Mouse (Mus musculus): ENCODE results near the gene Naa50. TPM values are rescaled to one million over a fixed set of nuclear protein-coding genes. Genes with fewer than 3 reads are reported as not detected.

The Naa50 gene
- polyA plus RNA-seq, 1 experiment from 2014 or later: 84.2 TPM

DNA sequence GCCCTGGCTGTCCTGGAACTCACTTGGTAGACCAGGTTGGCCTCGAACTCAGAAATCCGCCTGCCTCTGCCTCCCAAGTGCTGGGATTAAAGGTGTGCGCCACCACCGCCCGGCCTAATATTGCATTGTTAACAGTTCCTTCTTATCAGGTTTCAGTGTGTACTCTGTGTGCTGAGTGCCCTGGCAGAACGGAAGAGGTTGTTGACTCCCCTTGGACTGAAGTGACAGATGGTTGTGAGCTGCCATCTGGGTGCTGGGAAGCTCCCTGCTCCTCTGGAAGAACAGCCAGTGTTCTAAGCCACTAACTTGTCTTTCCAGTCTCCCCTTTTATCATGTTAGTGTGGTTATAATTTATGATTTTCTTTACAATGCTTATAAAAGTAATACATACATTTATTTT, 64.7 kb downstream of the Naa50 start:
- DNase-seq (ENCODE audit: low spot score): no peak
- no peak overlapping the region for H3K9ac ChIP-seq (ENCODE audit: low read length)
- H3K4me3 ChIP-seq (ENCODE audit: low read depth, low read length): no peak overlapping the region
- ATAC-seq (ENCODE audit: insufficient read depth, low FRiP score, low TSS enrichment): no peak
- no peak overlapping the region for H3K27ac ChIP-seq (ENCODE audit: low read depth, low read length)
- H3K27me3 ChIP-seq (ENCODE audit: control insufficient read depth, insufficient read depth, low read length): no peaks in the 10 kb centered on the region
- H3K36me3 ChIP-seq (ENCODE audit: control insufficient read depth, insufficient read depth, low read length): peaks cover 2% of the 10 kb centered on the region; the same call in 1 of the 2 replicates
- H3K4me2 ChIP-seq (ENCODE audit: low read depth): no peak overlapping the region
- no peaks in the 10 kb centered on the region for H3K9me3 ChIP-seq (ENCODE audit: control insufficient read depth, low read length)
- 91% methylated on average over 6 of the region's 6 CpGs for WGBS
- no peaks in the 10 kb centered on the region for H3K4me1 ChIP-seq (ENCODE audit: control insufficient read depth, insufficient read depth, low read length)

DNA sequence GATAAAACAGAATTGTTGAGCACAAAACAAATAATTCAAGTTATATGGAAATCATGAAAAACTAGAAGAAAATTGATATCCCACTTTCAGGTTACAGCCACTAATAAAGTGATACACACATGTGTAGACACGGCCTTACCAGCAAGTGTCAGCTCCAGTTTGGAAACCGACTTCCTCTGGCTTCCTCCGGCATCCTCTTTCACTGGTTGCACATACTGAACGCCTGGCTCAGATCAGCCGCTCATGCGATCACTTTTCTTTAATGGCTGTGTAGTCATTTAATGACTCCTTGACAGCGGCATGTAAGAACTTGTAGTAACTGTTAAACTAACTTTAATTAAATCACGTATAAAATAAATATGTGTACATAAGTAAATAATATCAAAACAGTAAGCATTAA, 66.3 kb downstream of the Naa50 start:
- 92% methylated on average over 8 of the region's 8 CpGs for WGBS
- no peaks in the 10 kb centered on the region for H3K9me3 ChIP-seq (ENCODE audit: control insufficient read depth, low read length)
- ATAC-seq (ENCODE audit: insufficient read depth, low FRiP score, low TSS enrichment): no peak
- no peak overlapping the region for H3K4me2 ChIP-seq (ENCODE audit: low read depth)
- no peak overlapping the region for H3K27ac ChIP-seq (ENCODE audit: low read depth, low read length)
- DNase-seq (ENCODE audit: low spot score): no peak
- no peaks in the 10 kb centered on the region for H3K4me1 ChIP-seq (ENCODE audit: control insufficient read depth, insufficient read depth, low read length)
- no peaks in the 10 kb centered on the region for H3K27me3 ChIP-seq (ENCODE audit: control insufficient read depth, insufficient read depth, low read length)
- peaks cover 2% of the 10 kb centered on the region; the same call in 1 of the 2 replicates for H3K36me3 ChIP-seq (ENCODE audit: control insufficient read depth, insufficient read depth, low read length)
- no peak overlapping the region for H3K9ac ChIP-seq (ENCODE audit: low read length)
- no peak overlapping the region for H3K4me3 ChIP-seq (ENCODE audit: low read depth, low read length)

DNA sequence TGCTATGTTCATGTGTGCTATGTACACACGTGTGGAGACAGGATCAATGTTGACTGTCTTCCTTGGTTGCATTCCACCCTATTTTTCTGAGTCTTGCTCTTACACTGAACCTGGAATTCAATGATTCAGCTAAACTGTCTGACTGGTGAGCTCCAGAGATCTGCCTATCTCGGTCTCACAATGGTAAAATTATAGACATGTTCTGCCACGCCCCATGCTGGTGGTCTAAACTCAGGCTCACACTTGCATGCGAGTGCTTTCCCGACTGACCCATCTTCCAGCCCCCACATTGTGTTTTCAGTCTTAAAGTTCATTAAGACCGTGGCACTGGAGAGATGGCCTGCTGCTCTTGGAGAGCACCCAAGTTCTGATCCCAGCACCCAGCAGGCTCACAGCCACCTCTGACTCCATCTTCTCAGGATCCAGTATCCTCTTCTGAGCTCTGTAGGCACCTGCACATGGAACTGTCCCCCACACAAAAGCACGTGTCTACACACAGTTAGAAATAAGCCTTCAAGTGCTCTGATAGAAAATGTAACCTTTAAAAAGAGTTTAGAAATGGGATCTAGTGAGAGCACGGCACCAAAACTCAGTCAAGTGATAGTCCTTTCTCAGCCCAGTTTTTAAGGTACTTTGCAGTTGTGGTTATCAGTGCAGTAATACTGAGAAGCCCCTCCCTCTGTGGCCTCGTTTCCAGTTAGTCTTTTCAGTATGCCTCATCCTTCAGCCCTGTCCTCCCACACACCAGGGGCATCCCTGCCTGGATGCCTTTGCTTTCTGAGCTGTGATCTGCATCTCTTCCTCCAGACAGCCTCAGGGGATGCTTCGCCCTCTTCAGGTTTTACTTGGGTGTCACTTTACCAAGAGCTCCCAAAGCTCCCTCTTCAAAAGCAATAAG, 70.8 kb downstream of the Naa50 start:
- no peak overlapping the region for H3K4me3 ChIP-seq (ENCODE audit: low read depth, low read length)
- no peaks in the 10 kb centered on the region for H3K27me3 ChIP-seq (ENCODE audit: control insufficient read depth, insufficient read depth, low read length)
- ATAC-seq (ENCODE audit: insufficient read depth, low FRiP score, low TSS enrichment) (no peak), DNase-seq (ENCODE audit: low spot score) (no peak)
- H3K4me1 ChIP-seq (ENCODE audit: control insufficient read depth, insufficient read depth, low read length): no peaks in the 10 kb centered on the region
- no peaks in the 10 kb centered on the region for H3K36me3 ChIP-seq (ENCODE audit: control insufficient read depth, insufficient read depth, low read length)
- no peak overlapping the region for H3K9ac ChIP-seq (ENCODE audit: low read length)
- H3K27ac ChIP-seq (ENCODE audit: low read depth, low read length): no peak overlapping the region
- H3K9me3 ChIP-seq (ENCODE audit: control insufficient read depth, low read length): no peaks in the 10 kb centered on the region
- WGBS: 86% methylated on average over 10 of the region's 10 CpGs
- no peak overlapping the region for H3K4me2 ChIP-seq (ENCODE audit: low read depth)

DNA sequence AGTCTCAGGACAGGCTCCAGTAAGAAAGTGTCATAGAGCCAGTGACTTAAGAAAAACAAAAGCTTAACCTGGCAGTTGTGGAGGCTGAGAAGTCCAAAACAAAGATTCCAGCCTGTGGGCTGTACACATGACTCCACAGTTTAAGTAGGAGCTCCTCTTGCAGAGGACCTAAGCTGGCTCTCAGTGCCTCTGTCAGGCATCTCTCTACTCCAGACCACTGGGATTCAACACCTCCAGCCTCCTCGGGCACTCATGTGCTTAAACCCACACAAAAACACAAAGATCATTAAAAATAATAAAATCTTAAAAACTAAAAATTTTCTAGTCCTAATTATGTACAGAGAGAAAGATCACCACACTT, 71.4 kb downstream of the Naa50 start:
- WGBS: 91% methylated on average over 1 of the region's 1 CpGs
- Histone ChIP-seq H3K4me2 (ENCODE audit: low read depth) (no peak overlapping the region), H3K4me3 (ENCODE audit: low read depth, low read length) (no peak overlapping the region), H3K36me3 (ENCODE audit: control insufficient read depth, insufficient read depth, low read length) (no peaks in the 10 kb centered on the region), H3K27me3 (ENCODE audit: control insufficient read depth, insufficient read depth, low read length) (no peaks in the 10 kb centered on the region), H3K9me3 (ENCODE audit: control insufficient read depth, low read length) (no peaks in the 10 kb centered on the region), H3K4me1 (ENCODE audit: control insufficient read depth, insufficient read depth, low read length) (no peaks in the 10 kb centered on the region), H3K9ac (ENCODE audit: low read length) (no peak overlapping the region), H3K27ac (ENCODE audit: low read depth, low read length) (no peak overlapping the region)
- DNase-seq (ENCODE audit: low spot score): no peak
- ATAC-seq (ENCODE audit: insufficient read depth, low FRiP score, low TSS enrichment): no peak

DNA sequence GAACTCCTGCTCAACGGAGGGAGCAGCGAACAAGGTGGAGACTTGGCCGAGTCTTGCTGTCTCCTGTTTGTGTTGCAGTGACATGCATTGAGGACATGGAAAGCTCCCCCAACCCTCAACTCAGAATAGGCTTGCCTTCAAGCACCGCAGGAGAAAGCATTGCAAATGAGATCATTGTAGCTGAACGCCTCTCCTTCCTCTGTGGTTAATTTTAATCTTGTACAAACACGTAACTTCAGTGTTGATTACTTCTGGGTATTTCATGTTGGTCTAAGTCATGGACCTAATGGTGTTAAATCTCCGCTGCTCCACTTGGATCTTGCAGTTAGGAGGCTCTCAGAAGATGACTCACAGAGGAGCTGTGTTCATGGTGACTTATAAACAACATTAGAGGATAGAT, 73.1 kb downstream of the Naa50 start:
- peaks cover 8% of the 10 kb centered on the region for H3K36me3 ChIP-seq (ENCODE audit: control insufficient read depth, insufficient read depth, low read length)
- 94% methylated on average over 7 of the region's 7 CpGs for WGBS
- ATAC-seq (ENCODE audit: insufficient read depth, low FRiP score, low TSS enrichment): no peak

More for the DNA sequence above, 73.1 kb downstream of the Naa50 start:
- no peak overlapping the region for H3K27ac ChIP-seq (ENCODE audit: low read depth, low read length)
- H3K27me3 ChIP-seq (ENCODE audit: control insufficient read depth, insufficient read depth, low read length): no peaks in the 10 kb centered on the region
- no peak overlapping the region for H3K9ac ChIP-seq (ENCODE audit: low read length)
- DNase-seq (ENCODE audit: low spot score): no peak
- no peak overlapping the region for H3K4me2 ChIP-seq (ENCODE audit: low read depth)
- H3K4me1 ChIP-seq (ENCODE audit: control insufficient read depth, insufficient read depth, low read length): no peaks in the 10 kb centered on the region
- no peak overlapping the region for H3K4me3 ChIP-seq (ENCODE audit: low read depth, low read length)
- H3K9me3 ChIP-seq (ENCODE audit: control insufficient read depth, low read length): no peaks in the 10 kb centered on the region

Other genes with a start within 250 kb of the Naa50 start
- 40.3 and 41.5 TPM in 2 replicates for gene Qtrt2, start 213.0 kb upstream of the Naa50 start, polyA plus RNA-seq (2014; fragmentation: Nextera tagmentation; extraction: Ambion mirVana)
- 0.23 and 0.31 TPM in 2 replicates for gene Zdhhc23, start 160.0 kb upstream of the Naa50 start, polyA plus RNA-seq (2014; fragmentation: Nextera tagmentation; extraction: Ambion mirVana)
- gene Gramd1c, start 76.5 kb upstream of the Naa50 start, polyA plus RNA-seq (2014; fragmentation: Nextera tagmentation; extraction: Ambion mirVana): 2.2 and 2.5 TPM in 2 replicates
- 77.4 and 80.8 TPM in 2 replicates for gene Atp6v1a, start 125 bp upstream of the Naa50 start, polyA plus RNA-seq (2014; fragmentation: Nextera tagmentation; extraction: Ambion mirVana)
- gene Usf3, start 33.4 kb downstream of the Naa50 start, polyA plus RNA-seq (2014; fragmentation: Nextera tagmentation; extraction: Ambion mirVana): 4.7 and 5.4 TPM in 2 replicates
- 0.18 and 0.32 TPM in 2 replicates for gene Sidt1, start 193.4 kb downstream of the Naa50 start, polyA plus RNA-seq (2014; fragmentation: Nextera tagmentation; extraction: Ambion mirVana)
- gene Spice1, start 207.3 kb downstream of the Naa50 start, polyA plus RNA-seq (2014; fragmentation: Nextera tagmentation; extraction: Ambion mirVana): 29.9 and 33.0 TPM in 2 replicates

Measured in neural tube, embryonic 11.5 days (tissue).